Comparison of ENCODE assay signal across 15 mouse cellular contexts in the genomic region with DNA sequence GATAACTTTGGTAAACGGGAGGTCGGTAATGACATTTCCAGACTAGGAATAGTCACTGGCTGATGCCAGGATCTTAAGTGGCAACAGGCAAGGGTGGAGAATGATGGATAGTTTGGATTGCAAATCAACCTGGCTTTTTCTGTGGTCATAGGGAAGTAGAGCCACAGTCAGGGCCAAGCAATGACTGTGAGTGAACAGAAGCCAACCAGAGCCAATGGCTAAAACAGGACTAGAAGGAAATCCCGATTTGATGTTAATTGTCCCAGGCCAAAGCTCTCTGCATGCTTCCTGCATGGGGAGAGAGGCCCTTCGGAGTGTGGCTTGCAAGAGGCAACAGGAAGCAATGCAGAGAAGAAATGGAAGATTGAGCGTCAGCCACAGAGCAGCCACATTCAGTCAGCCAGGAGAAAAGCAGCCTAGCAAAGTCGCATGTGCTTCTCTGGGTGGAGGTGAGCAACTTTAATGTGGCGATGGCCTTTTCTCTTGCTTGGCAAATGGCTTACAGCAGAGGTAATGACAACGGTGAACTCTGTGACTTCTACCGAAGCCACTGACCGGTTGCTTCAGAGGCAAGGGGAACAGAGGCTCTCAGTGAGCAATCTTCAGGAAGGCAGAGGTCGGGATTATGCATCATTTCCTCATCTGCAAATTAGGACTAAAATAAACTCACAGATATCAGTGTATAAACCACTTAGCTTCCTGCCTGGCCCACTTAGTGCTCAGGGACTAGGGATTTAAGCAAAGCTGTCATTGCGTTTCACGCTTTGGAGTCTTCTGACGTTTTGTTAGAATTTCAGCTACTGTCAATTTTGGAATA.
"Had no signal": no experiment of that assay in that cellular context is flagged by ENCODE, and none has a peak within 500 bp of the region (broad histone marks: within the 10 kb centered on the region; RNA-seq: fewer than 3 reads in every experiment).

No protein-coding gene starts in this region.

- H3K36me3 ChIP-seq: kidney, embryonic 15.5 days; midbrain, embryonic 12.5 days; neural tube, embryonic 13.5 days had no signal

- ATAC-seq: lung, postnatal 0 days; midbrain, embryonic 16.5 days had no signal

- H3K9ac ChIP-seq: kidney, embryonic 15.5 days; liver, embryonic 14.5 days; midbrain, embryonic 12.5 days; neural tube, embryonic 13.5 days had no signal

- H3K27ac ChIP-seq: kidney, embryonic 15.5 days; liver, embryonic 14.5 days; midbrain, embryonic 12.5 days; neural tube, embryonic 13.5 days had no signal

- H3K27me3 ChIP-seq: kidney, embryonic 15.5 days; midbrain, embryonic 12.5 days; neural tube, embryonic 13.5 days had no signal

- H3K9me3 ChIP-seq: kidney, embryonic 15.5 days; midbrain, embryonic 12.5 days; neural tube, embryonic 13.5 days had no signal

- H3K4me2 ChIP-seq: kidney, embryonic 15.5 days; midbrain, embryonic 12.5 days; neural tube, embryonic 13.5 days had no signal

- H3K4me1 ChIP-seq: kidney, embryonic 15.5 days; neural tube, embryonic 13.5 days had no signal

- H3K4me3 ChIP-seq: kidney, embryonic 15.5 days; midbrain, embryonic 12.5 days; neural tube, embryonic 13.5 days had no signal

- DNase-seq: kidney, adult 2 months; kidney, postnatal 14 days; lung, adult 2 months; lung, postnatal 36 days; retina, postnatal 1 day; right cerebral cortex, postnatal 4 days; spleen, adult 18-20 months; thymus, adult 18-20 months; thymus, postnatal 14 days had no signal
